Mouse (Mus musculus) spleen, adult 2 months (tissue): ENCODE results near the gene Exoc3l. TPM values are rescaled to one million over a fixed set of nuclear protein-coding genes. Genes with fewer than 3 reads are reported as not detected.
A peak's percentile ranks its signal among the peaks of the same experiment; 100 is the strongest.

Source experiments
- DNase-seq, 2 experiments: peaks; one replicate each; pipeline versions ENCODE4 v3.0.0 to v3.0.0-alpha.2; 2012 to 2021; ENCODE audit warnings: low spot score in 2 of 2, low read depth in 1 of 2
- H3K27ac ChIP-seq: fragments of 200-500 bp; 2 replicates; pipeline ENCODE4 v1.5.1; 2012; ENCODE audit warnings: low read length, inconsistent platforms; ENCODE audit not compliant: insufficient read depth
- H3K27me3 ChIP-seq: fragments of 200-500 bp; 2 replicates; pipeline ENCODE4 v1.6.1; 2012; ENCODE audit warnings: mild to moderate bottlenecking, moderate library complexity, low read length, inconsistent platforms; ENCODE audit not compliant: control insufficient read depth, insufficient read depth
- H3K36me3 ChIP-seq: fragments of 200-500 bp; 2 replicates; pipeline ENCODE4 v1.6.1; 2012; ENCODE audit warnings: mild to moderate bottlenecking, low read length, inconsistent platforms; ENCODE audit not compliant: control insufficient read depth, insufficient read depth
- H3K4me1 ChIP-seq: fragments of 200-500 bp; 2 replicates; pipeline ENCODE4 v1.6.1; 2011; ENCODE audit warnings: inconsistent platforms; ENCODE audit not compliant: control insufficient read depth, insufficient read depth, insufficient read length
- H3K4me3 ChIP-seq: fragments of 200-500 bp; 2 replicates; pipeline ENCODE4 v1.5.1; 2011; ENCODE audit warnings: mild to moderate bottlenecking, inconsistent platforms; ENCODE audit not compliant: insufficient read depth, insufficient read length; ENCODE audit errors: extremely low read depth
- CTCF ChIP-seq: fragments of 200-500 bp; IDR thresholded peaks from 2 replicates; pipeline ENCODE4 v1.5.1; 2011; ENCODE audit warnings: mild to moderate bottlenecking, inconsistent platforms; ENCODE audit not compliant: insufficient read depth, insufficient read length, insufficient replicate concordance; ENCODE audit errors: extremely low read depth
- POLR2A ChIP-seq: fragments of 200-500 bp; IDR thresholded peaks from 2 replicates; pipeline ENCODE4 v1.6.1; 2011; ENCODE audit warnings: low read depth, low read length, inconsistent platforms
- WGBS: fragments of 180-500 bp; shearing (Covaris S2); methylation state at CpG from one replicate; pipeline ENCODE4 v1.1.7; 2018; 5-methylcytosine and 5-hydroxymethylcytosine counted together
- polyA plus RNA-seq: library from polyadenylated mRNA; depleted of rRNA; stranded (reverse); fragments of >200 nt; gene quantifications from 2 replicates; pipeline ENCODE4 v1.2.3, GENCODE M21; 2012; rRNA removed

Gene Exoc3l
- polyA plus RNA-seq, 1 experiment, result 23.4 TPM

DNA sequence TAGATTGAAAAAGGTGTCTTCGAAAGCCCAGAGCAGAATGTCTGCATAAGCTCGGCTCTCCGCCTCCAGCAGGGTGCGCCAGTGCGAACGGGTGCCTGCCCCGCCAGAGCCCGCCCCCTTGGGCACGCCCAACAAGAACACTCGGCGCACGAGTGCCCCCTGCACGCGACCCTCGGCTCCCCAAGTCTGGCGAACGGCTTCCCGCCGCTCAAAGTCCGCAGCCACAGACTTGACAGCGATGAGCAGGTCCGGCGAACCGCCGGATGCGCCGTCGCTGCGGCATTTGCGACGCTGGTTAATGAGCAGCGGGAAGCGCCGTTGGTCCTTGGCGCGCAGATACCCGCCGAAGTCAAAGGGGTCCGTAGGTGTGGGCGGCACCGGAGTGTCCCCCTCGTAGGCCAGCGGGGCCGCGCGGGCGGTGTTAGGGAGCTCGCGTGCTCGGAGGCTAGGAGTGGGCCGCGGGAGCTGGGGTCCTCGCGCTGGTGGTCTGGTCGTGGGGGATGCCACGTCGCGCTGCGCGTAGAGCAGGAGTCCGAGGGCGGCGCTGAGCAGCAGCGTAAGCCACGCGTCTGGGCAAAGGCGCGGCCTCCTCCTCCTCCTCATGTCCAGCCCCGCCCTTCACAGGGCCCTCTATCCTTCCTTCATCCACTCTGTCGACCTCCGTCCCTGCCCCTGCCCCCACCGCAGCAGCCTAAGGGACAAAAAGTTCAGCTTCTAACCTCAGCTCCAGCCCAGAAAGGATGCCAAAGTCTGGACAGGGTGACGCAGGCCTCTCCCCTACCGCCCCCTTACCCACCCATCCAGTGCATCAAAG is 41.5 kb downstream of the Exoc3l start:
- Histone ChIP-seq H3K4me1 (peaks cover 16% of the 10 kb centered on the region), H3K27ac (peak overlapping the region; percentile 66), H3K27me3 (no peaks in the 10 kb centered on the region), H3K4me3 (peak overlapping the region; percentile 57), H3K36me3 (peaks cover 20% of the 10 kb centered on the region)
- peak; percentile 56 to 90 for DNase-seq
- WGBS, result under 1% methylated on average over 74 of the region's 74 CpGs
- TF ChIP-seq POLR2A (no peak), CTCF (peak; percentile 92)

DNA sequence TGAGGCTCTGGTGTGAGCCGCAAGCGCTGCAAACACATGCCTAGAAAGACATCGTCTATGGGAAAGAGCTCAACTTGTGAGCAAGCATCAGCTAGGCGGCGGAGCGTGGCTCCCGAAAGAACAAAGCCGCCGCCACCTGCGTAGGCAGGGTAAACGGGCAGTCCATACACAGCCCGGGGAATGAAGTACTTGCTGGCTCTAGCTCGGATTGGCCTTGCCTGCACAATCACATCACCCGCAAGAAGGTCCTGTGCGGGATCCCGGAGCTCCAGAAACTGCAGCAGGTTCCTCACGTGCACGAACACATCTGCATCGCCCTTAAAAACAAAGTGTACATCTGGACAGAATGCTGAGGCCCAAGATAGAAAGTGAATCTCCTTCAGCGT is 42.1 kb downstream of the Exoc3l start:
- no peak for DNase-seq
- Histone ChIP-seq H3K27me3 (no peaks in the 10 kb centered on the region), H3K27ac (no peak overlapping the region), H3K4me1 (peaks cover 12% of the 10 kb centered on the region), H3K4me3 (no peak overlapping the region), H3K36me3 (peaks cover 23% of the 10 kb centered on the region)
- no peak for TF ChIP-seq CTCF
- TF ChIP-seq POLR2A, result no peak
- 66% methylated on average over 20 of the region's 20 CpGs for WGBS

DNA sequence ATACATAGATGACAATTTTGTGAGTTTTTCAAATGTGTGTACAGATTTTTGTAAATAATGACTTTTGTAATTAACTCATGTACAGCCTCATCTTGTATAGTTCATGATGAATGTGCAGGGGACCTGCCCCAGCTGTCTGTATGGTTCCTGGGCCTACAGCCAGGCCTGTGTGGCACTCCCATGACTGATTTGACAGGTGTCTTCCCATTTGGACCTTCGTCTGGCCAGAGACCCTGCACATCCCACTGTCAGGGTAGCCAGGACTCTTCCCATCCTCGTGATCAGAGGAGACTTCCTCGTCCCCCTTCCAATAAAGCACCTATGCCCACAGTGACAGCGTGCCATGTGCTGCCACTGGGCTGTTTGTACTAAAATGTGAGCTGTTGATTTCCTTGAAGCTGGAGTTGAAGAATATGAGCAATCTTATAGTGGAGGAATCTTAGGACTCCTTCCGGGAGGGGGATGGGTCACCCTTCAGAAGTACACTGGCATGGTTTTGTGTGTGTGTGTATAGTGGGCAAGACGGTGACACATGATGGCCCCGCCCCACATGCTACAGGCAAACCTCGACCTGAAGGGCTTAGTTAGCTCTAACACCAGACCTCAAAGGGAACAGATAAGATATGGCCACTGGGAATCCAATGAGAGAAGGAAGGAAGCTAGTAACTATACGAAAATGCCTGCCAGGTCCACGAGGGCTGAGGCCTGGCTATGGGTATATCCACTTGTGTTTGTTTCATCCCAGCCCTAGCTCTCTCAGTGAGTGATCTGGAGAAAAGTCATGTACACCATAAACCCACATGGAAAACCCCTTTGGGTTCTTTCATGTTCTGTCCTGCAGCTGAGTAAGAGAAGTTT is 43.0 kb downstream of the Exoc3l start:
- no peaks in the 10 kb centered on the region for H3K27me3 ChIP-seq
- WGBS, result 86% methylated on average over 10 of the region's 10 CpGs
- TF ChIP-seq CTCF (no peak), POLR2A (no peak)
- H3K27ac ChIP-seq, result no peak overlapping the region
- peaks cover 27% of the 10 kb centered on the region for H3K36me3 ChIP-seq
- no peak overlapping the region for H3K4me3 ChIP-seq
- no peak for DNase-seq
- peaks cover 12% of the 10 kb centered on the region for H3K4me1 ChIP-seq

DNA sequence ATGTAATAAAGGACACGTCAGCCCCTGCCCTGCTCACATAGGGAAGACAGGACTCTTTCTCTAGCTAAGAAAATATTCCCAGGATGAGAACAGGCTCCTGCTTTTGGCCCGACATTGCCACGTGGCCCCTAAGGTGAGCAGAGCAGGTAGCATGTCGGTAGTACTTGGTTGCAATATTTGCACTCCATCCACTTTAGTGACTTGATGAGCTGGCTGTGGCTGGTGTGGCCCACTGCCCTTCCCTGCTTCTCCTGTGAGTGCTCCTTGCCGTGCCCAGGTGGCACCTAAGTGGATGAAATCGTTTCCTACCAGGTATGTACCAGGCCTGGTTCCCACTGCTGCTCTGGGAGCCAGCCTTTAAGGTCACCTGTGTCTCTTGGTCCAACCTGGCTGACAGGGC is 43.9 kb downstream of the Exoc3l start:
- no peak overlapping the region for H3K4me3 ChIP-seq
- DNase-seq, result no peak
- H3K27ac ChIP-seq, result no peak overlapping the region
- no peak for TF ChIP-seq CTCF
- TF ChIP-seq POLR2A, result no peak
- peaks cover 12% of the 10 kb centered on the region for H3K4me1 ChIP-seq
- no peaks in the 10 kb centered on the region for H3K27me3 ChIP-seq
- peaks cover 34% of the 10 kb centered on the region for H3K36me3 ChIP-seq
- WGBS, result 92% methylated on average over 6 of the region's 6 CpGs

DNA sequence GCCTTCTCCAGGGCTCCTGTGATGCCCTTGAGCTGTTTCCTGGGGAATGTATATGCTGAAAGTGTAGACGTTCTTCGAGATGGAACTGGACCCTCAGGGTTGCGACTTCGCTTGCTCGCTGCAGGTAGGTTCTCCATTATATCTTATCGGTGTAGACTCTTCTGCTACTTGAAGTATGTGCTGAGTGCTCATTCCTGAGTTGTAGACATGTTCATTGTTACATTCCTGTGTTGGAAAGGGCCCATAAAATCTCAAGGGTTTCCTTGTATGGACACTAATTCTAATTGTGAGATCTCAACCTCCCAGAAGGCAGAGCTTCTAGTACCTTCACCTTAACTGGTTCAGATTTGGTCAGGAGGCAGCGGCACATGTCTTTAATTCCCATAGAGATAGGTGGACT is 54.9 kb downstream of the Exoc3l start:
- no peak overlapping the region for H3K4me3 ChIP-seq
- H3K27me3 ChIP-seq, result no peaks in the 10 kb centered on the region
- no peak for TF ChIP-seq CTCF
- TF ChIP-seq POLR2A, result no peak
- DNase-seq, result no peak
- WGBS, result 98% methylated on average over 7 of the region's 7 CpGs
- peaks cover 28% of the 10 kb centered on the region for H3K36me3 ChIP-seq
- no peak overlapping the region for H3K27ac ChIP-seq
- H3K4me1 ChIP-seq, result no peaks in the 10 kb centered on the region

Other genes with a start within 250 kb of the Exoc3l start
- gene Ces3a, start 247.5 kb downstream of the Exoc3l start, polyA plus RNA-seq, result not detected in 2 replicates
- gene Ces3b, start 212.3 kb downstream of the Exoc3l start, polyA plus RNA-seq, result not detected in 2 replicates
- gene Ces4a, start 164.3 kb downstream of the Exoc3l start, polyA plus RNA-seq, result not detected in 2 replicates
- gene Cbfb, start 125.4 kb downstream of the Exoc3l start, polyA plus RNA-seq, result 11.9 and 14.9 TPM in 2 replicates
- gene D230025D16Rik, start 71.0 kb downstream of the Exoc3l start, polyA plus RNA-seq, result 13.6 TPM in 2 replicates
- gene B3gnt9, start 40.9 kb downstream of the Exoc3l start, polyA plus RNA-seq, result 11.5 and 12.0 TPM in 2 replicates
- 28.1 and 31.8 TPM in 2 replicates for gene Tradd, start 31.5 kb downstream of the Exoc3l start, polyA plus RNA-seq
- gene Fbxl8, start 31.5 kb downstream of the Exoc3l start, polyA plus RNA-seq, result 16.0 and 20.5 TPM in 2 replicates
- gene Hsf4, start 26.3 kb downstream of the Exoc3l start, polyA plus RNA-seq, result 2.5 and 2.7 TPM in 2 replicates
- 0.53 and 0.70 TPM in 2 replicates for gene Nol3, start 20.0 kb downstream of the Exoc3l start, polyA plus RNA-seq
- gene 4931428F04Rik, start 6.2 kb downstream of the Exoc3l start, polyA plus RNA-seq, result 3.7 and 3.9 TPM in 2 replicates
- 165 and 202 TPM in 2 replicates for gene E2f4, start 1.6 kb upstream of the Exoc3l start, polyA plus RNA-seq
- 7.2 and 7.7 TPM in 2 replicates for gene Elmo3, start 9.5 kb upstream of the Exoc3l start, polyA plus RNA-seq
- 9.2 and 11.0 TPM in 2 replicates for gene Lrrc29, start 30.2 kb upstream of the Exoc3l start, polyA plus RNA-seq
- gene Tmem208, start 30.3 kb upstream of the Exoc3l start, polyA plus RNA-seq, result 67.8 and 82.2 TPM in 2 replicates
- 52.0 and 58.1 TPM in 2 replicates for gene Fhod1, start 51.9 kb upstream of the Exoc3l start, polyA plus RNA-seq
- 3.0 and 4.2 TPM in 2 replicates for gene Slc9a5, start 52.7 kb upstream of the Exoc3l start, polyA plus RNA-seq
- 0.16 and 0.20 TPM in 2 replicates for gene Plekhg4, start 77.2 kb upstream of the Exoc3l start, polyA plus RNA-seq
- gene Kctd19, start 117.4 kb upstream of the Exoc3l start, polyA plus RNA-seq, result 0.42 and 0.62 TPM in 2 replicates
- 0.07 and 0.13 TPM in 2 replicates for gene Lrrc36, start 117.5 kb upstream of the Exoc3l start, polyA plus RNA-seq
- gene Tppp3, start 175.4 kb upstream of the Exoc3l start, polyA plus RNA-seq, result 8.1 and 14.7 TPM in 2 replicates
- 15.3 and 18.3 TPM in 2 replicates for gene Zdhhc1, start 200.8 kb upstream of the Exoc3l start, polyA plus RNA-seq
- 0.44 and 0.62 TPM in 2 replicates for gene Hsd11b2, start 222.7 kb upstream of the Exoc3l start, polyA plus RNA-seq